Mouse (Mus musculus) thymus, postnatal 4 days (tissue): ENCODE measurements around the gene Eif4a2.
"Not testable (repeated sequence)": the region's sequence is repeated elsewhere in the genome, so short reads cannot be mapped to it uniquely, and the experiment has no call there.

Experiments
- DNase-seq: peaks from one replicate; pipeline ENCODE4 v3.0.0; 2021

The Eif4a2 gene

GRCm38 (mm10) chr16:23107231-23107942 lies at the start of gene Eif4a2:
Gene Eif4a2 (plus strand): TSS chr16:23107444.
- peak; percentile 96 for DNase-seq

GRCm38 (mm10) chr16:23057668-23058447 lies 49.4 kb upstream of the Eif4a2 start, which contains the start of gene Kng1:
Gene Kng1 (plus strand): TSS chr16:23057865.
- not testable (repeated sequence) for DNase-seq

GRCm38 (mm10) chr16:23059630-23060029 lies 47.6 kb upstream of the Eif4a2 start:
- not testable (repeated sequence) for DNase-seq

- not testable (repeated sequence) for DNase-seq
Measured at GRCm38 (mm10) chr16:23060781-23061325, 46.4 kb upstream of the Eif4a2 start.

- DNase-seq, result not testable (repeated sequence)
Measured at GRCm38 (mm10) chr16:23077516-23077915, 29.7 kb upstream of the Eif4a2 start.

- not testable (repeated sequence) for DNase-seq
Measured at GRCm38 (mm10) chr16:23087159-23087558, 20.1 kb upstream of the Eif4a2 start.

- not testable (repeated sequence) for DNase-seq
Measured at GRCm38 (mm10) chr16:23087712-23088111, 19.5 kb upstream of the Eif4a2 start.

GRCm38 (mm10) chr16:23088491-23088890 lies 18.8 kb upstream of the Eif4a2 start:
- not testable (repeated sequence) for DNase-seq

- not testable (repeated sequence) for DNase-seq
Measured at GRCm38 (mm10) chr16:23091345-23091744, 15.9 kb upstream of the Eif4a2 start.

GRCm38 (mm10) chr16:23093321-23093953 lies 13.8 kb upstream of the Eif4a2 start:
- no peak for DNase-seq

- DNase-seq, result no peak
Measured at GRCm38 (mm10) chr16:23094136-23094535, 13.1 kb upstream of the Eif4a2 start.

GRCm38 (mm10) chr16:23095581-23095980 lies 11.7 kb upstream of the Eif4a2 start:
- not testable (repeated sequence) for DNase-seq

- DNase-seq, result not testable (repeated sequence)
Measured at GRCm38 (mm10) chr16:23096886-23097285, 10.4 kb upstream of the Eif4a2 start.

- not testable (repeated sequence) for DNase-seq
Measured at GRCm38 (mm10) chr16:23097290-23098104, 9.7 kb upstream of the Eif4a2 start.

- DNase-seq, result not testable (repeated sequence)
Measured at GRCm38 (mm10) chr16:23098105-23098452, 9.2 kb upstream of the Eif4a2 start.

- DNase-seq, result no peak
Measured at GRCm38 (mm10) chr16:23099632-23100031, 7.6 kb upstream of the Eif4a2 start.

- DNase-seq, result peak; percentile 63
Measured at GRCm38 (mm10) chr16:23100099-23100575, 7.1 kb upstream of the Eif4a2 start.

GRCm38 (mm10) chr16:23100613-23101012 lies 6.6 kb upstream of the Eif4a2 start:
- DNase-seq, result peak; percentile 29

GRCm38 (mm10) chr16:23102340-23103037 lies 4.8 kb upstream of the Eif4a2 start:
- DNase-seq, result peak; percentile 73

- no peak for DNase-seq
Measured at GRCm38 (mm10) chr16:23103038-23103745, 4.1 kb upstream of the Eif4a2 start.

- no peak for DNase-seq
Measured at GRCm38 (mm10) chr16:23103841-23104240, 3.4 kb upstream of the Eif4a2 start.
